Mouse (Mus musculus) ES-Bruce4 (cell line): ENCODE measurements at regions not wholly inside any gene's neighbourhood (a gene's known extent, or its start where the extent isn't known, plus 50 kb on each side); places are given as distances from the start of the nearest gene placed in this dataset.

Experiments used
- CTCF ChIP-seq: IDR thresholded peaks from one replicate; pipeline ENCODE4 v1.8.1; 2011; ENCODE audit warnings: low read depth, low read length
- POLR2A ChIP-seq: IDR thresholded peaks from one replicate; pipeline ENCODE4 v1.8.1; 2011; ENCODE audit warnings: low read length; ENCODE audit not compliant: insufficient read depth

DNA sequence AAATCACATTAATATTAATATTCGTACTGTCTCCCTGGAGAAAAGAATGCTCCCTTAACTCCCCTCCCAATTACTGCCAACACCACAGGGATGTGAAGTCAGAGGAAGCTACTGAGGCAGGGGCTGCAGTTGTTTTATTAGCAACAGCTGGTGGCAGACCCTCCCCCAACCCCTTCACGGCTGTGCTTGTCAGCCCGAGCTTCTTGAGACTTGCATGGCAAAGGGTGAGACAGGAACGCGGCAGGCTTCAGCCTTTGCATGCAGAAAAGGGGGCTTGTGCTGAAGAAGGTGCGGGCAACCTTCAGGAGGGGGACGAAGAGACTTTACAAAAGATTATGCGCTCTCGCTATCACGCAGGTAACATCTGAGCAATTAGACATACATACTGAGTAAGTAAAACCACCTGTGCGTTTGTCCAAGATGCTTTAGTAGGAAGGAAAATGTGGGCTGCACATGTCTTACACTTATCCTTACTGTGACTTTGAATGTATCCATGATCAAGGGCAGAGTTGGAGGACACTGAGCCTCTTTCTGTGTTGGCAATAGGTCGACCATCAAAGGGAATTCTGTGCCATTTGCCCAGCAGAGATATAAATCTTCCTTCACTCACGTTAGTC lies 76.9 kb downstream of the Zbtb18 start:
- TF ChIP-seq CTCF (no peak), POLR2A (no peak)
